Mouse (Mus musculus) cerebellum, postnatal 4 days (tissue): Measurements from ENCODE around the gene Fbxo4.
A peak's percentile ranks its signal among the peaks of the same experiment; 100 is the strongest.

Source experiments
- DNase-seq, 2 experiments: peaks; one replicate each; pipeline ENCODE4 v3.0.0; 2022; ENCODE audit warnings: low spot score in 2 of 2, mixed read lengths in 1 of 2

Gene Fbxo4

GRCm38 (mm10) chr15:3979871-3980270 is 498 bp upstream of the Fbxo4 start:
- DNase-seq = no peak

GRCm38 (mm10) chr15:3978279-3978678 is 1.1 kb downstream of the Fbxo4 start:
- no peak for DNase-seq

- no peak for DNase-seq
Measured at GRCm38 (mm10) chr15:3973300-3973699, 6.1 kb downstream of the Fbxo4 start.

- DNase-seq = no peak
Measured at GRCm38 (mm10) chr15:3970193-3970592, 9.2 kb downstream of the Fbxo4 start.

GRCm38 (mm10) chr15:3969743-3970142 is 9.6 kb downstream of the Fbxo4 start:
- DNase-seq = no peak

GRCm38 (mm10) chr15:3962251-3962650 is 17.1 kb downstream of the Fbxo4 start:
- no peak for DNase-seq

- DNase-seq = no peak
Measured at GRCm38 (mm10) chr15:3960094-3960493, 19.3 kb downstream of the Fbxo4 start.

GRCm38 (mm10) chr15:3957982-3958381 is 21.4 kb downstream of the Fbxo4 start:
- peak in 1 of 2 experiments; percentile 25 for DNase-seq

GRCm38 (mm10) chr15:3954971-3955370 is 24.4 kb downstream of the Fbxo4 start:
- no peak for DNase-seq

GRCm38 (mm10) chr15:3938132-3938531 is 41.2 kb downstream of the Fbxo4 start:
- DNase-seq = no peak

- DNase-seq = no peak
Measured at GRCm38 (mm10) chr15:3936056-3936455, 43.3 kb downstream of the Fbxo4 start.

GRCm38 (mm10) chr15:3933466-3933865 is 45.9 kb downstream of the Fbxo4 start:
- no peak for DNase-seq

GRCm38 (mm10) chr15:3931931-3932330 is 47.4 kb downstream of the Fbxo4 start:
- no peak for DNase-seq
